Mouse (Mus musculus): ENCODE data around the gene Gpatch11. TPM values are rescaled to one million over a fixed set of nuclear protein-coding genes. Genes with fewer than 3 reads are reported as not detected.

Gpatch11 gene
- polyA plus RNA-seq, 1 experiment from 2014 or later, result 13.4 TPM

DNA sequence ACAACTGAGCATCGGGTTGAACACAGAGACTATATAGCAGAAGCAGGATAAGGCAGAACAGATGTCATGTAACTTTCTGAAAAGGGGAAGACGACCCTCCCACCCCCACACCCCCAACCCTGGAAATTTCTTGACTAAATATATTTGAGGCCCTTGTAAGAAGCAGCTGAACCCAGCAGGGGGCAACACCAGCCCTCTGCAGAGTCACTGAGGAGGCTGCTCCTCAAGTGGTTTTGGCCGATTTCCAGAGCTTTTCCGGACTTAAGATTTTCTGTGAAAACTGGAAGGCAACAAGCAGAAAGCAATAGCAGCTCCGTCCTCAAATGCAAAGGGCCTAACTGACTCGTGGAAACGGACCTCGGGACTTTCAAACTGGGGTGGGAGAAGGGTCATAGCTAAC lies 60.0 kb downstream of the Gpatch11 start:
- no peak for ATAC-seq (ENCODE audit: insufficient read depth)
- no peak overlapping the region for H3K4me3 ChIP-seq (replicated peaks)
- H3K4me2 ChIP-seq, result no peak overlapping the region; the same call in 1 of the 2 replicates
- no peaks in the 10 kb centered on the region for H3K27me3 ChIP-seq
- WGBS (ENCODE audit: insufficient replicate concordance), result 18% methylated on average over 8 of the region's 8 CpGs
- H3K4me1 ChIP-seq (replicated peaks), result no peaks in the 10 kb centered on the region
- no peak overlapping the region for H3K9ac ChIP-seq
- no peak overlapping the region for H3K27ac ChIP-seq (replicated peaks)
- no peaks in the 10 kb centered on the region for H3K36me3 ChIP-seq (replicated peaks)
- H3K9me3 ChIP-seq (replicated peaks), result no peaks in the 10 kb centered on the region

Other genes with a start within 250 kb of the Gpatch11 start
- 2.2 and 2.6 TPM in 2 replicates for gene Strn, start 98.4 kb upstream of the Gpatch11 start, polyA plus RNA-seq (2015; fragmentation: Nextera tagmentation; extraction: Ambion mirVana)
- 3.7 and 4.1 TPM in 2 replicates for gene Heatr5b, start 203 bp upstream of the Gpatch11 start, polyA plus RNA-seq (2015; fragmentation: Nextera tagmentation; extraction: Ambion mirVana)
- gene Eif2ak2, start 47.0 kb downstream of the Gpatch11 start, polyA plus RNA-seq (2015; fragmentation: Nextera tagmentation; extraction: Ambion mirVana), result 7.2 and 7.7 TPM in 2 replicates
- 0.03 TPM in 1 of 2 replicates, not detected in the other for gene Sult6b1, start 71.4 kb downstream of the Gpatch11 start, polyA plus RNA-seq (2015; fragmentation: Nextera tagmentation; extraction: Ambion mirVana)
- gene Cebpzos, start 80.9 kb downstream of the Gpatch11 start, polyA plus RNA-seq (2015; fragmentation: Nextera tagmentation; extraction: Ambion mirVana), result 38.1 and 44.7 TPM in 2 replicates
- gene Cebpz, start 101.5 kb downstream of the Gpatch11 start, polyA plus RNA-seq (2015; fragmentation: Nextera tagmentation; extraction: Ambion mirVana), result 19.0 and 23.4 TPM in 2 replicates
- 24.5 and 27.0 TPM in 2 replicates for gene Ndufaf7, start 101.6 kb downstream of the Gpatch11 start, polyA plus RNA-seq (2015; fragmentation: Nextera tagmentation; extraction: Ambion mirVana)
- gene Prkd3, start 185.2 kb downstream of the Gpatch11 start, polyA plus RNA-seq (2015; fragmentation: Nextera tagmentation; extraction: Ambion mirVana), result 8.1 and 8.6 TPM in 2 replicates
- gene Qpct, start 216.3 kb downstream of the Gpatch11 start, polyA plus RNA-seq (2015; fragmentation: Nextera tagmentation; extraction: Ambion mirVana), result 21.1 and 22.7 TPM in 2 replicates

Measured in liver, embryonic 15.5 days (tissue).